In genomic region chr14:50788157-50788556, GRCm38 (mm10) we compare ENCODE assay signal across 14 mouse cellular contexts. TPM values are rescaled to one million over a fixed set of nuclear protein-coding genes. Genes with fewer than 3 reads are reported as not detected.
A peak's percentile ranks its signal among the peaks of the same experiment; 100 is the strongest.
DNase-seq lines count a peak whose midpoint lies in the region; ATAC-seq and TF ChIP-seq lines count a peak whose summit lies in the region.
"Had no signal": no experiment of that assay in that cellular context is flagged by ENCODE, and none has a peak within 500 bp of the region (broad histone marks: within the 10 kb centered on the region; RNA-seq: fewer than 3 reads in every experiment).

No protein-coding gene starts in this region.

- no peak overlapping the region for H3K4me2 ChIP-seq in forebrain, embryonic 14.5 days (ENCODE audit: low read length)
- H3K4me2 ChIP-seq in forebrain, embryonic 13.5 days: no peak overlapping the region
- no peak overlapping the region for H3K4me2 ChIP-seq in limb, embryonic 14.5 days (replicated peaks; ENCODE audit: low read depth, low read length, severe bottlenecking)

- DNase-seq in forebrain, embryonic 14.5 days (ENCODE audit: low spot score): peak; percentile 56
- peak; percentile 26 for DNase-seq in limb, embryonic 14.5 days (ENCODE audit: low spot score)
- DNase-seq in limb, embryonic 10.5 days (ENCODE audit: low spot score): no peak
- DNase-seq in MN1 (ENCODE audit: low spot score): peak; percentile 30
- no peak for DNase-seq in gastrocnemius, postnatal 14 days
- DNase-seq in adrenal gland, postnatal 4 days (ENCODE audit: low spot score in 2 of 2): no peak
- DNase-seq: left cerebral cortex, postnatal 4 days; lung, postnatal 36 days; spleen, adult 18-20 months had no signal

- H3K4me1 ChIP-seq in forebrain, embryonic 14.5 days (ENCODE audit: control insufficient read depth, insufficient read depth, low read length): peaks cover 6% of the 10 kb centered on the region; the same call in 1 of the 2 replicates
- peaks cover 12% of the 10 kb centered on the region for H3K4me1 ChIP-seq in forebrain, embryonic 13.5 days
- H3K4me1 ChIP-seq in limb, embryonic 14.5 days (ENCODE audit: control insufficient read depth, insufficient read depth, low read length): peaks cover 5% of the 10 kb centered on the region; the same call in 1 of the 2 replicates
- H3K4me1 ChIP-seq in limb, embryonic 10.5 days: peaks cover 6% of the 10 kb centered on the region; the same call in 1 of the 2 replicates

- TF ChIP-seq POLR2A in limb, embryonic 14.5 days (IDR thresholded peaks at IDR 0.05; ENCODE audit: borderline replicate concordance, extremely low read depth, insufficient read depth, insufficient read length): no peak

- no peak overlapping the region for H3K4me3 ChIP-seq in forebrain, embryonic 14.5 days (ENCODE audit: low read depth, low read length)
- H3K4me3 ChIP-seq in forebrain, embryonic 13.5 days: no peak overlapping the region
- H3K4me3 ChIP-seq in limb, embryonic 14.5 days (replicated peaks; ENCODE audit: low read length): no peak overlapping the region
- H3K4me3 ChIP-seq in limb, embryonic 10.5 days: no peak overlapping the region

- H3K9ac ChIP-seq in forebrain, embryonic 14.5 days (ENCODE audit: low read length): no peak overlapping the region
- H3K9ac ChIP-seq in forebrain, embryonic 13.5 days: no peak overlapping the region
- no peak overlapping the region for H3K9ac ChIP-seq in limb, embryonic 14.5 days (ENCODE audit: low read depth, low read length, severe bottlenecking)

- no peaks in the 10 kb centered on the region for H3K9me3 ChIP-seq in forebrain, embryonic 14.5 days (replicated peaks; ENCODE audit: control insufficient read depth, low read length)
- no peaks in the 10 kb centered on the region for H3K9me3 ChIP-seq in forebrain, embryonic 13.5 days (replicated peaks)
- no peaks in the 10 kb centered on the region for H3K9me3 ChIP-seq in limb, embryonic 14.5 days (ENCODE audit: control insufficient read depth, low read length)
- no peaks in the 10 kb centered on the region for H3K9me3 ChIP-seq in limb, embryonic 10.5 days (replicated peaks)

- H3K36me3 ChIP-seq in forebrain, embryonic 14.5 days (ENCODE audit: control insufficient read depth, insufficient read depth, low read length): no peaks in the 10 kb centered on the region
- H3K36me3 ChIP-seq in forebrain, embryonic 13.5 days (ENCODE audit: poor library complexity, severe bottlenecking): no peaks in the 10 kb centered on the region
- H3K36me3 ChIP-seq in limb, embryonic 14.5 days (ENCODE audit: control insufficient read depth, insufficient read depth, low read length): no peaks in the 10 kb centered on the region
- H3K36me3 ChIP-seq in limb, embryonic 10.5 days: no peaks in the 10 kb centered on the region

- H3K27me3 ChIP-seq in forebrain, embryonic 14.5 days (replicated peaks; ENCODE audit: control insufficient read depth, insufficient read depth, low read length): no peaks in the 10 kb centered on the region
- H3K27me3 ChIP-seq in forebrain, embryonic 13.5 days: no peaks in the 10 kb centered on the region
- no peaks in the 10 kb centered on the region for H3K27me3 ChIP-seq in limb, embryonic 14.5 days (ENCODE audit: control insufficient read depth, insufficient read depth, low read length)
- H3K27me3 ChIP-seq in limb, embryonic 10.5 days (ENCODE audit: low read depth, poor library complexity, severe bottlenecking): no peaks in the 10 kb centered on the region

- no peak overlapping the region for H3K27ac ChIP-seq in forebrain, embryonic 14.5 days (ENCODE audit: low read depth, low read length)
- no peak overlapping the region for H3K27ac ChIP-seq in forebrain, embryonic 13.5 days
- H3K27ac ChIP-seq in limb, embryonic 14.5 days (replicated peaks; ENCODE audit: low read depth, low read length): no peak overlapping the region
- no peak overlapping the region for H3K27ac ChIP-seq in limb, embryonic 10.5 days

- 24% methylated on average over 2 of the region's 2 CpGs for whole genome bisulfite sequencing in forebrain, embryonic 14.5 days
- WGBS in forebrain, embryonic 13.5 days: 13% methylated on average over 2 of the region's 2 CpGs
- 23% methylated on average over 2 of the region's 2 CpGs for WGBS in limb, embryonic 14.5 days
- WGBS in limb, embryonic 10.5 days: 17% methylated on average over 2 of the region's 2 CpGs

- intact Hi-C loops in gastrocnemius, postnatal 14 days (cut with DNase I; ENCODE audit: low total_unique reads): no loop called here

- ATAC-seq in forebrain, embryonic 14.5 days: no peak
- ATAC-seq in forebrain, embryonic 13.5 days: no peak
- no peak for ATAC-seq in limb, embryonic 14.5 days (ENCODE audit: low FRiP score, low read depth)
- peak; percentile 50; the same call in 1 of the 2 replicates for ATAC-seq in megakaryocyte-erythroid progenitor cell, adult 5-6 weeks (replicated peaks; ENCODE audit: low FRiP score, low TSS enrichment, poor library complexity, severe bottlenecking)
- ATAC-seq: inflammation-experienced regulatory T-cells, adult 6 months had no signal

RNA-seq across cellular contexts. Expression of gene Ttc5, which starts 2.8 kb away (rescaled TPM):
- polyA plus RNA-seq in forebrain, embryonic 14.5 days (2014; fragmentation: Nextera tagmentation; extraction: Ambion mirVana): 152 and 161 TPM in 2 replicates
- 128 and 130 TPM in 2 replicates for polyA plus RNA-seq in forebrain, embryonic 13.5 days (2015; fragmentation: Nextera tagmentation; extraction: Ambion mirVana)
- 75.6 and 77.4 TPM in 2 replicates for polyA plus RNA-seq in limb, embryonic 14.5 days (2012; rRNA removed)
- polyA plus RNA-seq in limb, embryonic 14.5 days (2014; fragmentation: Nextera tagmentation; extraction: Ambion mirVana): 63.2 and 67.6 TPM in 2 replicates
- 91.9 and 96.1 TPM in 2 replicates for polyA plus RNA-seq in limb, embryonic 10.5 days (2016; fragmentation: Nextera tagmentation; extraction: Ambion mirVana)
- total RNA-seq in megakaryocyte-erythroid progenitor cell, adult 5-6 weeks (2014; fragmentation: Nextera tagmentation): 25.4 and 29.8 TPM in 2 replicates
- total RNA-seq in megakaryocyte-erythroid progenitor cell, adult 5-6 weeks (2017): 25.4 and 36.3 TPM in 2 replicates
- 10 to 100 TPM; 12.0 to 12.3 TPM for total RNA-seq in gastrocnemius, postnatal 14 days (2021)
- 10 to 100 TPM; 61.8 to 71.8 TPM for total RNA-seq in adrenal gland, postnatal 4 days (2021)

RNA-seq across cellular contexts. Expression of gene Ccnb1ip1, which starts 19.4 kb away (rescaled TPM):
- 0.11 TPM in 1 of 2 replicates, not detected in the other for polyA plus RNA-seq in forebrain, embryonic 14.5 days (2014; fragmentation: Nextera tagmentation; extraction: Ambion mirVana)
- not detected in 2 replicates for polyA plus RNA-seq in forebrain, embryonic 13.5 days (2015; fragmentation: Nextera tagmentation; extraction: Ambion mirVana)
- not detected in 2 replicates for polyA plus RNA-seq in limb, embryonic 14.5 days (2012; rRNA removed)
- polyA plus RNA-seq in limb, embryonic 14.5 days (2014; fragmentation: Nextera tagmentation; extraction: Ambion mirVana): not detected in 2 replicates
- polyA plus RNA-seq in limb, embryonic 10.5 days (2016; fragmentation: Nextera tagmentation; extraction: Ambion mirVana): not detected in 2 replicates
- total RNA-seq in megakaryocyte-erythroid progenitor cell, adult 5-6 weeks (2014; fragmentation: Nextera tagmentation): not detected in 2 replicates
- not detected in 2 replicates for total RNA-seq in megakaryocyte-erythroid progenitor cell, adult 5-6 weeks (2017)
- under 1 TPM in 1 of 2 experiments, not detected in 1; 0.72 TPM for total RNA-seq in gastrocnemius, postnatal 14 days (2021)
- total RNA-seq in adrenal gland, postnatal 4 days (2021): not detected
- total RNA-seq: layer of hippocampus, adult 18-20 months had no signal
- polyA plus RNA-seq: heart, embryonic 14.5 days; inflammation-experienced regulatory T-cells, adult 6 months had no signal

RNA-seq across cellular contexts. Expression of gene Parp2, which starts 19.5 kb away (rescaled TPM):
- 58.7 and 60.9 TPM in 2 replicates for polyA plus RNA-seq in forebrain, embryonic 14.5 days (2014; fragmentation: Nextera tagmentation; extraction: Ambion mirVana)
- polyA plus RNA-seq in forebrain, embryonic 13.5 days (2015; fragmentation: Nextera tagmentation; extraction: Ambion mirVana): 65.0 and 67.2 TPM in 2 replicates
- 65.4 and 86.6 TPM in 2 replicates for polyA plus RNA-seq in limb, embryonic 14.5 days (2012; rRNA removed)
- 54.0 and 57.8 TPM in 2 replicates for polyA plus RNA-seq in limb, embryonic 14.5 days (2014; fragmentation: Nextera tagmentation; extraction: Ambion mirVana)
- 63.3 and 77.2 TPM in 2 replicates for polyA plus RNA-seq in limb, embryonic 10.5 days (2016; fragmentation: Nextera tagmentation; extraction: Ambion mirVana)
- total RNA-seq in megakaryocyte-erythroid progenitor cell, adult 5-6 weeks (2014; fragmentation: Nextera tagmentation): 66.6 and 128 TPM in 2 replicates
- 89.0 and 128 TPM in 2 replicates for total RNA-seq in megakaryocyte-erythroid progenitor cell, adult 5-6 weeks (2017)
- 1 to 10 TPM; 9.3 to 10.0 TPM for total RNA-seq in gastrocnemius, postnatal 14 days (2021)
- 10 to 100 TPM; 48.2 to 57.3 TPM for total RNA-seq in adrenal gland, postnatal 4 days (2021)

RNA-seq across cellular contexts. Expression of gene Olfr749, which starts 43.3 kb away (rescaled TPM):
- not detected in 2 replicates for polyA plus RNA-seq in forebrain, embryonic 14.5 days (2014; fragmentation: Nextera tagmentation; extraction: Ambion mirVana)
- polyA plus RNA-seq in forebrain, embryonic 13.5 days (2015; fragmentation: Nextera tagmentation; extraction: Ambion mirVana): not detected in 2 replicates
- polyA plus RNA-seq in limb, embryonic 14.5 days (2012; rRNA removed): not detected in 2 replicates
- not detected in 2 replicates for polyA plus RNA-seq in limb, embryonic 14.5 days (2014; fragmentation: Nextera tagmentation; extraction: Ambion mirVana)
- polyA plus RNA-seq in limb, embryonic 10.5 days (2016; fragmentation: Nextera tagmentation; extraction: Ambion mirVana): not detected in 2 replicates
- total RNA-seq in megakaryocyte-erythroid progenitor cell, adult 5-6 weeks (2014; fragmentation: Nextera tagmentation): not detected in 2 replicates
- not detected in 2 replicates for total RNA-seq in megakaryocyte-erythroid progenitor cell, adult 5-6 weeks (2017)
- not detected for total RNA-seq in gastrocnemius, postnatal 14 days (2021)
- not detected for total RNA-seq in adrenal gland, postnatal 4 days (2021)
- total RNA-seq: layer of hippocampus, adult 18-20 months; left cerebral cortex, postnatal 4 days had no signal
- polyA plus RNA-seq: heart, embryonic 14.5 days; inflammation-experienced regulatory T-cells, adult 6 months had no signal

Comparison
In these comparisons a context has a peak if more than half of its experiments do, and no peak if none do; other contexts are left out.
1. DNase-seq: peak in forebrain, embryonic 14.5 days (single experiment), limb, embryonic 14.5 days (single experiment) and MN1 (single experiment); none in limb, embryonic 10.5 days (single experiment), gastrocnemius, postnatal 14 days (single experiment) and adrenal gland, postnatal 4 days (0 of 2).